Mouse (Mus musculus) ES-Bruce4 (cell line): ENCODE measurements around the gene Ticrr.

Experiments
- CTCF ChIP-seq: IDR thresholded peaks from one replicate; pipeline ENCODE4 v1.8.1; 2011; ENCODE audit warnings: low read depth, low read length
- POLR2A ChIP-seq: IDR thresholded peaks from one replicate; pipeline ENCODE4 v1.8.1; 2011; ENCODE audit warnings: low read length; ENCODE audit not compliant: insufficient read depth

- TF ChIP-seq POLR2A: no peak
- no peak for TF ChIP-seq CTCF
These were observed 84.6 kb downstream of the Ticrr start for GRCm38 (mm10) chr7:79744585-79744984.
